Mouse (Mus musculus) forelimb bud, embryonic 11.5 days (tissue): ENCODE results near the gene Tnrc6c.

Experiments
- DNase-seq: peaks from one replicate; pipeline ENCODE4 v3.0.0-alpha.2; 2012; ENCODE audit warnings: low read depth, low spot score

Tnrc6c gene

GRCm38 (mm10) chr11:117790286-117790685 lies 136.2 kb downstream of the Tnrc6c start:
- DNase-seq = peak; percentile 61

GRCm38 (mm10) chr11:117790703-117791440 lies 136.8 kb downstream of the Tnrc6c start:
- no peak for DNase-seq

GRCm38 (mm10) chr11:117791441-117791761 lies 137.3 kb downstream of the Tnrc6c start:
- DNase-seq = no peak

- peak; percentile 70 for DNase-seq
Observed at GRCm38 (mm10) chr11:117792281-117792888, 138.3 kb downstream of the Tnrc6c start.

GRCm38 (mm10) chr11:117794035-117794551 lies 140.0 kb downstream of the Tnrc6c start:
- DNase-seq = no peak

- no peak for DNase-seq
Observed at GRCm38 (mm10) chr11:117796954-117797353, 142.9 kb downstream of the Tnrc6c start.

- DNase-seq = no peak
Observed at GRCm38 (mm10) chr11:117797511-117798159, 143.5 kb downstream of the Tnrc6c start, which contains the start of gene 6030468B19Rik. TSS of gene 6030468B19Rik (plus strand) at chr11:117797660.

- no peak for DNase-seq
Observed at GRCm38 (mm10) chr11:117798160-117798541, 144.1 kb downstream of the Tnrc6c start.

GRCm38 (mm10) chr11:117799174-117799573 lies 145.1 kb downstream of the Tnrc6c start:
- DNase-seq = no peak

- no peak for DNase-seq
Observed at GRCm38 (mm10) chr11:117800038-117800437, 145.9 kb downstream of the Tnrc6c start.

GRCm38 (mm10) chr11:117801650-117802049 lies 147.6 kb downstream of the Tnrc6c start:
- no peak for DNase-seq

- no peak for DNase-seq
Observed at GRCm38 (mm10) chr11:117803166-117803688, 149.1 kb downstream of the Tnrc6c start.

- DNase-seq = no peak
Observed at GRCm38 (mm10) chr11:117806781-117807180, 152.7 kb downstream of the Tnrc6c start.

GRCm38 (mm10) chr11:117809407-117810311 lies 155.6 kb downstream of the Tnrc6c start, which contains the start of the genes Gm20708 and Syngr2:
TSS of gene Gm20708 (plus strand) at chr11:117809668.
TSS of gene Syngr2 (plus strand) at chr11:117809668.
- DNase-seq = peak; percentile 63

GRCm38 (mm10) chr11:117810401-117811046 lies 156.4 kb downstream of the Tnrc6c start:
- peak; percentile 74 for DNase-seq
